Mouse (Mus musculus): Measurements from ENCODE around the gene Rab14.
A peak's percentile ranks its signal among the peaks of the same experiment; 100 is the strongest.

Gene Rab14

DNA sequence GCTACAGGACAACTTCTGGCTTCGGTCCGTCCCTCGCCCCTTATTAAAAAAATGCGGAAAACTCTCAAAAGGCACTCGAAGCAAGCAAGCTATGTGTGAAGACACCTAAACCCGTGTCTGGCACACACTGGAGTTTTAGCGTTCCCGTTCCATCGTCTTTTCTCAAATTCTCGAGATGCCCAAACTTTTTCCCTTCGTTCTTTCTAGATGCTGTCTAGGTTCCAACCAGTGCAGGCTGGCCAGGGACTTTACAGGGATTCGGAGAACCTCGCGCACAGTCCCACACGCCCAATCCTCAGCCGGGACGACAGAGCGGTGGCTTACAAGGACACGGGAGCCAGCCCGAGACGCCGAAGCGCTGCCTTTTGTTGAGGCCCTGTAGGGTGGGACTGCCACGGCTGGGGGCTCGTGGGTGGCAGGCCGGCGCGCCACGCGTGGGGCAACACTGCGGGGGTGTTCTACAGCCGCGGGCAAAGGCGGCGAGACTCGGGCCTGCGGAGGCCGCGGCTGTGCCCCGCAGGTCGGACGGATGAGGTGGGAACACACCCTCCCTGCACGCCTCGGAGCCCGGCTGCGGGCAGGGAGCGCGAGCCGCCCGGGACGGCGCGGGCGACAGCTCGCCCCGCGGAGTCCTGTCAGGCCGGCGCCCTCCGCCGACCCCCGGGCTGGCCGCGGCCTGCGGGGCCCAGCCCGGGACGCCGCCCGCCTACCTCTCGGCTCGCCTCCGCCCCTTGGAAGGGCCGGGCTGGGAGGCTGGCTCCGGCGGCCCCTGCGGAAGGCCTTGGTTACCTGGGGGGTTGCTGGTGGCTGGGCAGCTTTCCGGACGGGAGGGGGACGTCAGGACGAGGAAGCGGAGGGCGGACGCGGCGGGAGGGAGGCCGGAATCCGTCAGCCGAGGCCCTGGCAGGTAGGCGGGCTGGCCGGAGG is 686 bp downstream of the Rab14 start:
- DNase-seq (ENCODE audit: low read depth), result no peak

DNA sequence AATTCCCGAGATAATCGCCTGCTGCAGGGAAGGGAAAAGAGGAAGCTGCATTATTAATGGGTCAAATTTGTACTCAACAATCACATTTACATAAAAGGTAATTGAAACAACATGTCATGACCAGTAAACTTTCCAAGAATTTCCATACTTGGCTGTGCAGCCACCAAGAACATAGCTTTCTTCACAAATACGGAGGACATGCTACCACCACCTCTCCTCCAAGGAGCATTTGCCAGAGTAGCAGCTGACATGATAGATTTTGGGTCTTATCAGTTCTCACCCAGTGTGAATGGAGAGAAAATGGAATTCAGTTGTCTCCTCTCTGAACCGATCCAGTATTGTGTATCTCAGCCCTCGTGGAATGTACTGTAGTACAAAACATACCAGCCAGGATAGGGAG is 1.4 kb downstream of the Rab14 start:
- DNase-seq (ENCODE audit: low read depth), result no peak

DNA sequence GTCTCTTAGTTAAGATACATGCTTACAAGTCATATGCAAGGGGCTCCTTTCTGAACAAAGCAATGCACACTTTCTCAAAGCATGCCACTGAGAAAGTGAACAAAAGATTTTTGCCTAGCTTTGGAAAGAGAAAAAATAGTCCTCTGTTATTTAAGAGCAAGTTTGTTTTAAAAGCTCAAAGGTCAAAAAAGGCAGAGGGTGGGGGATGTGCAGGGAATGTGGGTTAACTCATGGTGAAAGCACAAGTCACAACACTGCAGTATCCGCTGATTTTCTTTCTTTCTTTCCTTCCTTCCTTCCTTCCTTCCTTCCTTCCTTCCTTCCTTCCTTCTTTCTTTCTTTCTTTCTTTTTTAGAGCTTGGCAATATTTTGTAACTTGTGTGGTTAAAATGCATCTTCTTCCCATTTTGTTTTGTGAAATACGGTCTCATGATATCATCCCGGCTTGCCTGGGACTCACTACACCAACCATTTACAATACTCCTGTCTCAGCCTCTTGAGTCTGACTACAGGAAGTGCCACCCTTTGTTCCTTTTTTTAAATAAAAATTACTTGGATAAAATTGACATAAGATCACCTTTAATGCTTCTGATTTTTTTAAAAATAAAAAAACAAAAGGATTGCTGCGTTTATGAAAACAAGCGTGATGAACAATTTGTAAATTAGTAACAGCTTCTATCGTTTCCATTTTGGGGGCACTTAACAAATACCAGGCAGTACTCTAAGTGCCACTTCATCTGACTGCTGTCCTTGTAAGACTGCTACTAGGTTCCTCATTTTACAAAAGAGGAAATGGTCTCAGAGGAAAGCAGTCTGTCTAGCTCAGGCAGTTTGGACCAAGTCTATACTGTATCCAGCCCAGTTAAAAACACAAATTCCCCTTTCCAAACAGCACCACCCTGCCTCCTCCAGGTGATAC is 5.0 kb downstream of the Rab14 start:
- no peak for DNase-seq (ENCODE audit: low read depth)

DNA sequence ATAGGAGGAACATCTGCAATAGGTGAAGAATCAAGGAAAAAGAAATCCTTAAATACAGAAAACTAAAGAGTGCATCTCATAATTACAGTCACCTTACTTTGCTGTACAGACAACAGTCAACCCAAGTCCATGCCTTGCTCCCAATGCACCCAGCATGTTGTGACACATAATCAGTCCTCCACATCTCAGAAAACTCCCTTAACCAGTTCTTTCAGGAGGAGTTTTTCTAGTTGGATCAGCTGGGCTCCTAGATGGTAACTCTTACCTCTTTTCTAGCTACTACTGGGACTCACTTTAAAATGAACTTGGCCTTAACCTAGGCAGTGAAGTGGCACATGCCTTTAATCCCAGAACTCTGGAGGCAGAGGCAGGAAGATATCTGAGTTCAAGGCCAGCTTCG is 6.9 kb downstream of the Rab14 start:
- no peak for DNase-seq (ENCODE audit: low read depth)

DNA sequence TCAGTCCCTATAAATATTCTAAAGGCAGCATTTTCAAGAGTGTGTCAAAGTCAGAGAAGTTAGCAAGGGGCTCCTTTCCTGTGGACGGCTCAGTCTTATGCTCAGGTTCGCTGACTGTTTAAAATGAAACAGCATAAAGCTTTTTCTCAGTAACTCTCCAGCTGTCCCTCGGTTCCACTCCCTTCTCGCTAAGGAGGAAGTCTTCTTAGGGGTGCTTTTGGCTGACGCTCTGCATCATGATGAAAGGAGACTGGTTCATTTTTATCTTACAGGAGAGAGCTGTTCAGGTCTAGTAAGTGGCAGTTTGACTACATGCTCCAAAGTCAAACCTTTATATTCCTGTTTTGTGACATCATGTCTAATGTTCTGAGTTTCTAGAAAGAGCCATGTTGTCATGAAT is 12.0 kb downstream of the Rab14 start:
- no peak for DNase-seq (ENCODE audit: low read depth)

DNA sequence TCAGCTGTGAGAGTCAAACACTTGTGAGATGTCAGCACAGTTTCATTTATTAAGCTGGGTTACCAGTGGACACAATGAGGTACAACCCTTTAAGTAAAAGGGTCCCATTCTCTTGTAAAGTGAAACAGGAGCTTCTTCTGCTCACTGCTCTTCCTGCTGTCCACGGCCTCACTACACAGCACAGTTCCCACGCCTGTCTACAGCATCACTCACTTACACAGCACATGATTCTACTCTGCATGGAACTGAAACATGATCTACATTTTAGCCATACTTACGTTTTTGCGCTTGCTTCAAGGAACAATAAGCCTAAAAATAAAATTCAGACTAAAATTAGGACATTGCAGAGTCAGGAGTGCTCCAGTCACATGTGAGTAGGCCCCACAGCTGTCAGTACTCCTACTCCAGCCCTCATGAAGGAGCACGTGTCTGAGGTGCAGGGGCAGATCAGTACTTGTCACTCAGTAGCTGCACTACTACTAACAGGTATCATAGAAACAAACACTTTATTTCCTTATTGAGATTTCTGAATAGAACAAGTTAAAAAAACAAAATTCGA is 17.7 kb downstream of the Rab14 start:
- no peak for DNase-seq (ENCODE audit: low read depth)

DNA sequence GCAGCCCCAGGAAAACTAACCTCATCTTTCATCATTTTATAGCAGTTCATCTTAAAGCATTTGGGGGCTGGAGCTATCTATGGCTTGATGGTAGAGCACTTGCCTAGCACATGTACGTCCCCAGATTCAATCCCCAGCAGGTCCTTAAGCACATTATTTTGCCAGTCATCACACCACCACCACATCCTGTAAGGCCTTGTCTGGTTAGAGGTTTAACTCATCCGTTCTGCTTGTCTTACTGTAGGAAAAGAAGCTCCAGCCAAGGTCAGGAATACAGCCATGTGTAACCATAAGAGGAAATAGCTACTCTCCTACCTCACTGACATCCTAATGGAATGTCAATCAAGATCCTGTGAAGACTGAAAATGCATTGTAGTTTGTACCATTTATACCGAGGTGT is 22.8 kb downstream of the Rab14 start:
- no peak for DNase-seq (ENCODE audit: low read depth)

DNA sequence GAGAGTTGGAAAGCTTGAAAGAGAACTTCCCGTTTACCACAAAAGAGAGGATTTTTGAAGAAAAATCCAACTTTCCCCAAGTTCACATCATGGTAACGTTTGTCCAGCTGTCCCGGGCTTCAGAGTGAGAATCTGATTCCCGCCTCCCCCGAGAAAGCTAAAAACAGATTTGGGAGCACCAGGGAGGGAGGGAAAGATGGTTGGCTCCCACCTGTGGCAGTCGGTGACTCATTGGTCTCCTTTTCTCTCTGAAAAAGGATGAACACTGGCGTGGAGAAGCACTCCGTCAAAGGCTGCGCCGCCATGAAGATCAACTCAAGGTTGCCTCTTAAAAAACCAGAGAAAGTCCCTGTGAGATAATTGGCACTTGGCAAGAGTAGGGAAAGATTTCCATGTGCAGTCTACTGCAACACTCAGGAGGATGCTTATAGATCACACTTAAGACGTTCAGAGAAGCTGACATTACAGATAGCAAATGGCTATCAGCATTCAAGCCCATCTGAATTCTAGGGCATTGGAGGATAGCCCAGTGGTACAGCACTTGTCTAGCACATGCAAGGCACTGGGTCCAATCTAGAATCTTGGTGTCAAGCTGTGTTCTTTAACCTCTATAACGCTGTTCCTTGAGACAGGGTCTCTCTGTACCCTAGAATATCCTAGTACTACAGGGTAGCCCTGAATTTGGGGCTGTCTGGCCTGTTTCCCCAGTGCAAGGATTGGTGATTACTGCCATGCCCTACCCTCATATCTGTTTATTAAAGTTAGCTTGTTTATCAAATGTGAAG is 25.4 kb downstream of the Rab14 start:
- no peak for DNase-seq (ENCODE audit: low read depth)

DNA sequence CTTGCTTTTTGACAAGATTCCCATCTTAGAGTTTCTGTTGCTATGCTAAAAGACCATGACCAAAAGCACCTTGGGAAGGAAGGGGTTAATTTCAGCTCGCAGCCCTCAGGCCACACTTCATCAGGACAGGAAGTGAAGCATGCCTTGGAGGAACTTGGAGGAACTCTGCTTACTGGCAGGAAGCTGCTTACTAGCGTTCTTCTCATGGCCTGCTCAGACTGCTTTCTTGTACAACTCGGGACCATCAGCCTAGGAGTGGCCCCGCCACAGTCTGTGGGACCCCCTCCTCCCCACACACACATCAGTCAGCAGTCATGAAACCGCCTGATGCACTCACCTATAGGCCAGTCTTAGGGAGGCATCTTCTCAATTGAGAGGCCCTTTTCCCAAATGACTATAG is 26.8 kb downstream of the Rab14 start:
- no peak for DNase-seq (ENCODE audit: low read depth)

DNA sequence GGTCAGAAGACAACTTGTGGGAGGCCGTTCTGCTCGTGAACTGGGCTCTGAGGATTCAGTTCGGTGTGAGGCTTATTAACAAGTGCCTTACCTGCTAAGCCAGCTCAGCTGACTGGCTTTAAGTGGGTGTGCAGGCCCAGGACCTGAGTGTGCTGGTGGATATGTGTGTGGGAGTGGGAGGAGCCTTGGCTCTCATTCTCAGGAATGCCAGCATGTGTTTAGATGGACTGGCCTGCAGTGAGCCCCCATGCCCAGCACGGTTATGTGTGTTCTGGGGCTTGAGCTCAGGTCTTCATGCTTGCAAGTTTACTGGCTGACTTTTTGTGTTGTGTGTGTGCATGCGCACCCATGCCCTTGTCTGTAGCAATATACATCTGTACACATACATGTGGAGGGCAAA is 27.3 kb downstream of the Rab14 start:
- DNase-seq (ENCODE audit: low read depth), result no peak

DNA sequence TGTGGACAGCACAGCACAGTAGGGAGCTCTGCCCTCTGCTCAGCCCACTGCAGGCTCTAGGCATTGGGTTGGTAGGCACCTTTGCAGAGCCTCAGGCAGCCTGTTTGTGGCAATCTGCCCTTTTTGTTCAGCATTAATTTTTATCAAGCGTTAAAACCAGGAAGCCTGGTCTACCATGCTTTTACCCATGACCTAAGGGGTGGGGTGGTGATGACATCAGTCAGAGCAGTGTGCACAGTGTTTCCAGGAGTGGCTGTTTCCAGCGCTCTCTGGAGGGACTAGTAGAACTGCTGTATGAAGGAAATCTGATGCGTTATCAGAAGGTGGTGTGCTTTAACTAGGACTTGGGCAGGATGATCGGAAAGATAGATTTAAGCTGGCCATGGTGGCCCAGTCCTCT is 28.7 kb downstream of the Rab14 start:
- no peak for DNase-seq (ENCODE audit: low read depth)

DNA sequence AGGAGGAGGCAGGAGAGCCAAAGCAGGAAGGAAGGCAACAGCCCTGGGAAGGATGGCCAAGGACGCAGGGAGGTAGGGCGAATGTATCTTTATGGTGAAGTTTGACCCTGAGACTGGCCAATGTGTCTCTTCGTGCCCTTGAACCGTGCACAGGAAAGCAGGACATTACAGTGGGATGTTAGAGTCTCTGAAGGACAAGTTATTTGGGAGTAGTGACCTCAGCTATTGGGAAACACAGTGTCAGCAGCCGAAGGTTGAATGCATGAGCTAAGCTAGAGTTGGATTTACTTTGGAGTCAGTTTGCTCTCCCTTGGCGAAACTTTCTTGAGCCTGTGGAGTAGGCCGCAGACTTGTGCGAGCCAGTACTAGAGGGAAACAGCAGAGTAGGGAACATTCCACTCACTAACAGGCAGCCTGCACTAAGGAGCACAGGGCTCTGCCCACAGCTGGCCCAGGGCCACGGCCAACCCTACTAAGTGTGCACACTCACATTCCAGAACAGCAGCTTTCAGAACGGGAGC is 29.5 kb downstream of the Rab14 start:
- DNase-seq (ENCODE audit: low read depth), result peak; percentile 71

DNA sequence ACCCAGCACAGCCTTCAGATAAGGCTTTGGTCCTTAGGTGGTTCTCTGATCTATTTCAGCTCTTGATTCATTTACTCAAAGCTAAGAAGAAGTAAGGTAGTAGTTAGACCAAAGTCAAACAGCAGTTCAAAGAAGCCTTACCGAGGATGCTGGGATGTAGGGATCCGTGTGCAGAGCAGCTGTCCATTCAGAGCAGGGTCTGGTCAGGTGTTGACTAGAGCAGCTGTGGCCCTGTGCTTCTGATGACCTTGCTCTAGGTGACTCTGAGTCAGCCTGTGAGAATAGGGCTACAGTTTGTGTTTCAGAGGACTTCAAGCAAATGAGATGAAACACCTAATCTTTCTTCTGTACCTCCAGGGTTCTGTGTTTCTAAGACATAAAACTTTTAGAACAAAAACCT is 31.5 kb downstream of the Rab14 start:
- no peak for DNase-seq (ENCODE audit: low read depth)

DNA sequence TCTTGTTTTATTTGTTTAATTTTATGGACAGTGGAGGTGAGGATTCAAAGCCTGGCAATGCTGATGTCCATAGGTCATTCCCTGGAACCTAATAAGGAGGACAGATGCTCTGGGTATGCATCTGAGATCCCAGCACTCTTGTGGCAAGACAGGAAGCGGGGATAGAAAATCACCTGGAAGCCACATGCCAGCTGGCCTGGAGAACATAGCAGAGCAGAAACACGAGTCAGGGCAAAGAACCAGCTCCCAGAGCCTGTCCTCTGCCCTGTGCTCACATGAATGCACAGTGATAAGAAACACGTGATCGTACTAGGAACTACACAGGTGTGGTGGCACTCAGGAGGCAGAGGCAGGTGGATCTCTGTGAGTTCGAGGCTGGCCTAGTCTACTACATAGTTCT is 34.1 kb downstream of the Rab14 start:
- no peak for DNase-seq (ENCODE audit: low read depth)

DNA sequence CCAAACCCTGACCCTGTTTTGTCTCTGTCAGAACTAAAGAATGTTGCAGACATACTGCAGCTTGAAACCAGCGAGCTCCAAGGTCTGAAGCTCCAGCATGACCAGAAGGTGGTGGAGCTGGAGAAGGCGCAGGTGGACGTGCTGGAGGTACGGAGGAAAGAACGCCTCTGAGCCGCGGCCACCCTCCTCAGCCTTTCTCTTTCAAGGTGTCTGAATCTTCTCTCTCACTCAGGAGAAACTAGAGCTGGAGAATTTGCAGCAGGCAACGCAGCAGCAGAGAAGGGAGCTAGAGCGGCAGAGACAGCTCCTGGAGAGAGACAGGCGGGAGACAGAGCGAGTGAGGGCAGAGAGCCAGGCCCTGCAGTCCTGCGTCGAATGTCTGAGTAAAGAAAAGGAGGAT is 35.5 kb downstream of the Rab14 start:
- no peak for DNase-seq (ENCODE audit: low read depth)

DNA sequence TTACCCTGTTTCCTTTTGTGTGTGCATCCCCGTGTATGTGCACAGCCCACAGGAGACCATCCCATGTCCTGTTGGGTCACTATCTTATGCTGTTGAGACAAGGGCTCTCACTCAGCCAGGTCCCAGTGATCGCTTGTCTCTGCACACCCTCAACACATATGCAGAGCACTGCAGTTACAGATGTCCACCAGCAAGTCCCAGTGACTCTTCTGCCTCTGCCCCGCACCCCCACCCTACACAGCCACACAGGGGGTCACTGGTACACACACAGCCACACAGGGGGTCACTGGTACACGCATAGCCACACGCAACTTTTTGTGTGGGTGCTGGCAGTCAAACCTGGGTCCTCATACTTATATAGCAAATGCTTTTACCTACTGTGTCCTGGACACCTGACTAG is 37.5 kb downstream of the Rab14 start:
- DNase-seq (ENCODE audit: low read depth), result no peak

DNA sequence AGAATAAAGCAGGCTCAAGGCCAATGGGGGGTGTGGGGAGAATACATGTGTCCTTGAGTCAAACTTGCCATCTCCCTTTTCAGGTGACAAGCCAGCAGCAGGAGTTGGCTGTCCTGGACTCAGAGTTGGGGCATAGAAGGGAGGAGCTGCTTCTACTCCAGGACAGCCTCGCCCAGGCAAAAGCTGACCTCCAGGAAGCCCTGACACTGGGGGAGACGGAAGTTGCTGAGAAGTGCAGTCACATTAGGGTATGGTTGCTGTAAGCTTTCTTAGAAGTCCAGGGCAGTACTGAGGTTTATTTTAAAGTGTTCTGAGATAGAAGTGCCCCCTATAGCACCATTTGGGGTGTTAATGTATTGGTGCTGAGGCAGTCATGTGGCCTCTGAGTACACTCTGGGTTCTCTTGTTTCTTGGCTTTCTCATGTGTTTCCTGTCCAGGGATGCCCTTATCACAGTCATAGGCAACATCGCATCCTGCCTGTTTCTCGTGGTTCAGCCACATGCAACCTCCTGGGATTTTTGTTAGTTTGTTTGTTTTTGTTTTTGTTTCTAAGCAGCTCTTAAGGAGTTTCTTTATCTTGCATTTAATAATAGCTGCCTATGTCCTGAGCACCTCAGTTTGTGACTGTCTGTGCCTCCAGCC is 39.0 kb downstream of the Rab14 start:
- DNase-seq (ENCODE audit: low read depth), result no peak

DNA sequence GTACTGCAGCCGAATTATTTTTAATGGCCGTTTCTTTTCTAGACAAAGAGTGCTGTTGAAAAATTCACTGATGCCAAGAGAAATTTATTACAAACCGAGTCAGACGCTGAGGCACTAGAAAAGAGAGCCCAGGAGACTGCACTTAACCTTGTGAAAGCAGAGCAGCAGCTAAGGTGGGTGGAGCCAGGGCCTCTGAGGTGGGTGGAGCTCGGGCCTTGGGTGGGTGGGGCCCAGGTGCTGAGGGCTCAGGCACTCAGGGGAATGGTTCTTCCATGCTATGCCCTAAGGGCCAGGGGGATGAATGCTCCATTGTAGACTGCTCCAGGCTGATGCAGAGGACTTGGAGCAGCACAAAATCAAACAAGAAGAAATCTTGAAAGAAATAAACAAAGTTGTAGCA is 40.7 kb downstream of the Rab14 start:
- DNase-seq (ENCODE audit: low read depth), result no peak

DNA sequence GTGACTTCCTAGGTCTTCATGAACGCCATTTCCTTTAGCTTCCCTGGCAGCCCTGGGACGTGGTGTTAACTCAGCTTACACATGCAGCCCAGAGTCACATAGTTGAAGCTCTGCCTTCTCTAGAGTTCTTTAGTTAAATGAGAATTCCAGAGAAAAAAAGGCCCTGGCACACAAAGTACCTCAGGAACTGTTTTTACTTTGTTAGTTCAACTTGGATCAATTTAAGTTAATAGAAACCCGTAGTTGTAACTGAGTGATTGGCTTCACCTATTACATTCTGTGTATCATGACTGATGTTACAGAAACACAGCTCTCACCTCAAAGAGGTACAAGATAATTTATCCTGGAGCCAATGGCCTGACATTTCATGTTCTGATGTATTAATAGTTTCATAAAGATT is 42.6 kb downstream of the Rab14 start:
- DNase-seq (ENCODE audit: low read depth), result no peak

DNA sequence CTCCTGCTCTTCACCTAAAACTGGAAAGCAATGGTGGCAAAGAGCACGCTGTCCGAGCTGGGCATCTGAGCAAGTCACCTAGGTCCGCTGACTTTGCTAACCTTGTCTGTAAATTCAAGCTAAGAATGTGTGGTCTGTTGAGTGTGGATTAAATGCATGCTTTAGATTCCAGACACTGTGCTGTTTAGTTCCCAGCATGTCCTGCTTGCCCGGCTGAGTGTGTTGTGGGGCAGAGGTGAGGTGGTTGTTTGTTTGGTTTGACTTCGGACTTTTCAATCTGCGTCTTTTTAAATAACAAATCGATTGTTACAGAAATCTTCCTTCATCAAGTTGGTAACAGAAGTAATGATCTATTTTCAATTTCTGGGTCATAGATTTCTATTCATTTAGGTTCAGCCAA is 43.1 kb downstream of the Rab14 start:
- DNase-seq (ENCODE audit: low read depth), result no peak

DNA sequence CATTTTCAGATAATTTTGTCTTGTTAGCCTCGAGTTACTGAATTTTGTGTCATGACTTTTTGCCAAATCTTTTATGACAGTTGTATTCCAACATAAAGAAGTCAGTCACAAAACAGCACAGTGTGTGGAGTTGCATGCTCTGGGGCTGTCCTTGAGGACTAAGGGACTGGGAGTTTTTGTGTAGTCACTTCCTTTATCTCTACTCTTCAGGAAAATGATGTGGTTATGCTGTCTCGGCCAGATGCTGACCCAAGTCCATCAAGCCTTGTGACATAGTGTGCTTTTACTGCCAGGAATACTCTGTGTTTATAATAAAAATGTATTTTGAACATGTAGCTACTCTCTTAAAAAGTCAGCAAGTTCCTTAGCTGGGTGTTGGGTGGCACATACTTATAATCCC is 43.9 kb downstream of the Rab14 start:
- DNase-seq (ENCODE audit: low read depth), result no peak

Data from fibroblast of lung, adult 2 months (primary cell).